Mouse (Mus musculus) bone marrow, adult 2 months (tissue): ENCODE measurements around the gene Ubap1.

Experiments
- CTCF ChIP-seq: fragments of 200-500 bp; IDR thresholded peaks from 2 replicates; pipeline ENCODE4 v1.5.1; 2011; ENCODE audit warnings: low read length, control low read depth; ENCODE audit not compliant: control insufficient read depth, insufficient read depth
- POLR2A ChIP-seq: fragments of 200-500 bp; IDR thresholded peaks from 2 replicates; pipeline ENCODE4 v1.6.1; 2011; ENCODE audit warnings: low read depth, mild to moderate bottlenecking, control low read depth, low read length, borderline replicate concordance; ENCODE audit not compliant: control insufficient read depth

DNA sequence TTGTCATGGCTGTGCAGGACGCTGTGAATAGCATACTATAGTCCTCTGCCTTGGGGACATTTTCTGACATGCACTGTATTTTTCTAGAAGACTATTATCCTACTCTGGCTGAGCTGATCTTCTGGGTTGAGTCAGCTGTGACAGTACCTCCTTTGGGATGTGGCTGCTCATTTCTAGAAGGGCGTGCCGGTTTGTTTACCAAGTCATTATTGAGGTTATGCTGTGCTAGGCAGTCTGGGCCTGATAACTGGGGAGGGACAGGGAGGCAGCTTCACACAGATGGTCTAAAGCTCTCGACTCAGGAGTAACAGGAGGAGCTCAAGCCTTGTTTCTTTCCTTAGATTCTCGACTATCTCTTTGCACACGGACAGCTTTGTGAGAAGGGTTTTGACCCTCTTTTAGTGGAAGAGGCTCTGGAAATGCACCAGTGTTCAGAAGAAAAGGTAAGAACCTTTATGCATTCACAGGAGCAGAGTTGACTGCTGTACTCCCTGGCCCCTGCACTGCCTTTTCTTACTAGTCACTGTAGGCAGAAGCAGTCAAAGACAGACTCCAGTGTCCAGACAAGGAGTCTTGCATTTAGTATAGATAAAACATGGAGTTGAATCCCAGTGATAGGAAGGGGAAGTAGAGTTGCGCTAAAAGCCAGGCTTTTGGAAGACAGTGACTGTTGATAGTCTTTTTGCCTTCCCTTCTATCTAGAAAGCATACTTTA lies 39.1 kb downstream of the Ubap1 start:
- TF ChIP-seq POLR2A: no peak
- no peak for TF ChIP-seq CTCF
